Mouse (Mus musculus) spleen, adult 2 months (tissue): ENCODE measurements around the gene Ptprn2. TPM values are rescaled to one million over a fixed set of nuclear protein-coding genes. Genes with fewer than 3 reads are reported as not detected.

Source experiments
- DNase-seq, 2 experiments: peaks; one replicate each; pipeline versions ENCODE4 v3.0.0 to v3.0.0-alpha.2; 2012 to 2021; ENCODE audit warnings: low spot score in 2 of 2, low read depth in 1 of 2
- H3K27ac ChIP-seq: fragments of 200-500 bp; 2 replicates; pipeline ENCODE4 v1.5.1; 2012; ENCODE audit warnings: low read length, inconsistent platforms; ENCODE audit not compliant: insufficient read depth
- H3K27me3 ChIP-seq: fragments of 200-500 bp; 2 replicates; pipeline ENCODE4 v1.6.1; 2012; ENCODE audit warnings: mild to moderate bottlenecking, moderate library complexity, low read length, inconsistent platforms; ENCODE audit not compliant: control insufficient read depth, insufficient read depth
- H3K36me3 ChIP-seq: fragments of 200-500 bp; 2 replicates; pipeline ENCODE4 v1.6.1; 2012; ENCODE audit warnings: mild to moderate bottlenecking, low read length, inconsistent platforms; ENCODE audit not compliant: control insufficient read depth, insufficient read depth
- H3K4me1 ChIP-seq: fragments of 200-500 bp; 2 replicates; pipeline ENCODE4 v1.6.1; 2011; ENCODE audit warnings: inconsistent platforms; ENCODE audit not compliant: control insufficient read depth, insufficient read depth, insufficient read length
- H3K4me3 ChIP-seq: fragments of 200-500 bp; 2 replicates; pipeline ENCODE4 v1.5.1; 2011; ENCODE audit warnings: mild to moderate bottlenecking, inconsistent platforms; ENCODE audit not compliant: insufficient read depth, insufficient read length; ENCODE audit errors: extremely low read depth
- CTCF ChIP-seq: fragments of 200-500 bp; IDR thresholded peaks from 2 replicates; pipeline ENCODE4 v1.5.1; 2011; ENCODE audit warnings: mild to moderate bottlenecking, inconsistent platforms; ENCODE audit not compliant: insufficient read depth, insufficient read length, insufficient replicate concordance; ENCODE audit errors: extremely low read depth
- POLR2A ChIP-seq: fragments of 200-500 bp; IDR thresholded peaks from 2 replicates; pipeline ENCODE4 v1.6.1; 2011; ENCODE audit warnings: low read depth, low read length, inconsistent platforms
- WGBS: fragments of 180-500 bp; shearing (Covaris S2); methylation state at CpG from one replicate; pipeline ENCODE4 v1.1.7; 2018; 5-methylcytosine and 5-hydroxymethylcytosine counted together
- polyA plus RNA-seq: library from polyadenylated mRNA; depleted of rRNA; stranded (reverse); fragments of >200 nt; gene quantifications from 2 replicates; pipeline ENCODE4 v1.2.3, GENCODE M21; 2012

The Ptprn2 gene
- polyA plus RNA-seq, 1 experiment: 0.96 TPM

- H3K4me3 ChIP-seq: no peak overlapping the region
- TF ChIP-seq CTCF (no peak), POLR2A (no peak)
- no peak for DNase-seq
- no peaks in the 10 kb centered on the region for H3K36me3 ChIP-seq
- no peaks in the 10 kb centered on the region for H3K27me3 ChIP-seq
- 87% methylated on average over 20 of the region's 20 CpGs for WGBS
- H3K4me1 ChIP-seq: no peaks in the 10 kb centered on the region; the same call in 1 of the 2 replicates
- H3K27ac ChIP-seq: no peak overlapping the region
These were observed 111.5 kb downstream of the Ptprn2 start for GRCm38 (mm10) chr12:116596993-116597392.

GRCm38 (mm10) chr12:116597670-116598069 is 112.2 kb downstream of the Ptprn2 start:
- TF ChIP-seq CTCF (no peak), POLR2A (no peak)
- Histone ChIP-seq H3K4me3 (no peak overlapping the region), H3K36me3 (no peaks in the 10 kb centered on the region), H3K27ac (no peak overlapping the region), H3K27me3 (no peaks in the 10 kb centered on the region), H3K4me1 (no peaks in the 10 kb centered on the region; the same call in 1 of the 2 replicates)
- no peak for DNase-seq
- WGBS: 93% methylated on average over 5 of the region's 5 CpGs

- TF ChIP-seq POLR2A (no peak), CTCF (no peak)
- no peaks in the 10 kb centered on the region; the same call in 1 of the 2 replicates for H3K4me1 ChIP-seq
- H3K27me3 ChIP-seq: no peaks in the 10 kb centered on the region
- no peaks in the 10 kb centered on the region for H3K36me3 ChIP-seq
- WGBS: 79% methylated on average over 8 of the region's 8 CpGs
- no peak overlapping the region for H3K4me3 ChIP-seq
- no peak overlapping the region for H3K27ac ChIP-seq
- no peak for DNase-seq
These were observed 112.8 kb downstream of the Ptprn2 start for GRCm38 (mm10) chr12:116598123-116599005.

- H3K36me3 ChIP-seq: no peaks in the 10 kb centered on the region
- no peak overlapping the region for H3K27ac ChIP-seq
- 78% methylated on average over 1 of the region's 1 CpGs for WGBS
- no peaks in the 10 kb centered on the region for H3K27me3 ChIP-seq
- H3K4me1 ChIP-seq: no peaks in the 10 kb centered on the region; the same call in 1 of the 2 replicates
- DNase-seq: no peak
- TF ChIP-seq CTCF (no peak), POLR2A (no peak)
- H3K4me3 ChIP-seq: no peak overlapping the region
These were observed 114.0 kb downstream of the Ptprn2 start for GRCm38 (mm10) chr12:116599537-116599936.

GRCm38 (mm10) chr12:116600054-116600453 is 114.5 kb downstream of the Ptprn2 start:
- no peak for DNase-seq
- Histone ChIP-seq H3K27me3 (no peaks in the 10 kb centered on the region), H3K27ac (no peak overlapping the region), H3K36me3 (no peaks in the 10 kb centered on the region), H3K4me3 (no peak overlapping the region), H3K4me1 (no peaks in the 10 kb centered on the region; the same call in 1 of the 2 replicates)
- TF ChIP-seq CTCF (no peak), POLR2A (no peak)
- 89% methylated on average over 6 of the region's 6 CpGs for WGBS

- DNase-seq: no peak
- H3K27ac ChIP-seq: no peak overlapping the region
- H3K4me1 ChIP-seq: no peaks in the 10 kb centered on the region
- H3K4me3 ChIP-seq: no peak overlapping the region
- H3K27me3 ChIP-seq: no peaks in the 10 kb centered on the region
- TF ChIP-seq CTCF (no peak), POLR2A (no peak)
- H3K36me3 ChIP-seq: no peaks in the 10 kb centered on the region
- WGBS: 87% methylated on average over 3 of the region's 3 CpGs
These were observed 115.9 kb downstream of the Ptprn2 start for GRCm38 (mm10) chr12:116601395-116601794.

- Histone ChIP-seq H3K4me3 (no peak overlapping the region), H3K27me3 (no peaks in the 10 kb centered on the region), H3K27ac (no peak overlapping the region), H3K4me1 (no peaks in the 10 kb centered on the region), H3K36me3 (no peaks in the 10 kb centered on the region)
- no peak for TF ChIP-seq POLR2A
- TF ChIP-seq CTCF: no peak
- 79% methylated on average over 5 of the region's 5 CpGs for WGBS
- no peak for DNase-seq
These were observed 116.4 kb downstream of the Ptprn2 start for GRCm38 (mm10) chr12:116601921-116602320.
